ENCODE assay signal across 8 mouse cellular contexts in genomic region chrX:19903962-19904930, GRCm38 (mm10).
A peak's percentile ranks its signal among the peaks of the same experiment; 100 is the strongest.
DNase-seq lines count a peak whose midpoint lies in the region; ATAC-seq and TF ChIP-seq lines count a peak whose summit lies in the region.

No protein-coding gene starts in this region.

- no peak for TF ChIP-seq EP300 in liver, postnatal 0 days (IDR thresholded peaks at IDR 0.05; ENCODE audit: low read depth)

- no peak overlapping the region for H3ac ChIP-seq in myocyte (ENCODE audit: control insufficient read depth, insufficient read length)

- H3K4me3 ChIP-seq in embryonic facial prominence, embryonic 15.5 days (replicated peaks): no peak overlapping the region
- H3K4me3 ChIP-seq in myocyte: no peak overlapping the region
- H3K4me3 ChIP-seq in liver, postnatal 0 days (ENCODE audit: low read depth, low read length): no peak overlapping the region

- H3K36me3 ChIP-seq in embryonic facial prominence, embryonic 15.5 days: no peaks in the 10 kb centered on the region
- no peaks in the 10 kb centered on the region for H3K36me3 ChIP-seq in myocyte (ENCODE audit: control insufficient read depth, insufficient read depth)
- H3K36me3 ChIP-seq in liver, postnatal 0 days (replicated peaks; ENCODE audit: insufficient read depth, low read length): no peaks in the 10 kb centered on the region

- no peak overlapping the region for H3K27ac ChIP-seq in embryonic facial prominence, embryonic 15.5 days (replicated peaks)
- no peak overlapping the region for H3K27ac ChIP-seq in liver, postnatal 0 days (ENCODE audit: low read depth)

- H3K79me2 ChIP-seq in myocyte (ENCODE audit: control insufficient read depth, insufficient read depth): no peaks in the 10 kb centered on the region

- WGBS in embryonic facial prominence, embryonic 15.5 days: 49% methylated on average over 6 of the region's 6 CpGs
- 57% methylated on average over 6 of the region's 6 CpGs for WGBS in liver, postnatal 0 days (ENCODE audit: insufficient replicate concordance)

- no peaks in the 10 kb centered on the region for H3K4me1 ChIP-seq in embryonic facial prominence, embryonic 15.5 days
- H3K4me1 ChIP-seq in liver, postnatal 0 days (ENCODE audit: insufficient read depth): no peaks in the 10 kb centered on the region

- H3K9me3 ChIP-seq in embryonic facial prominence, embryonic 15.5 days (replicated peaks): no peaks in the 10 kb centered on the region
- H3K9me3 ChIP-seq in liver, postnatal 0 days (ENCODE audit: low read length): no peaks in the 10 kb centered on the region

- no peak for TF ChIP-seq POLR2A in myocyte (IDR thresholded peaks at IDR 0.05; ENCODE audit: insufficient read length, low read depth)

- DNase-seq in testis, postnatal 14 days (ENCODE audit: low spot score): peak; percentile 4
- DNase-seq in testis, postnatal 10 days (ENCODE audit: low spot score): no peak
- DNase-seq in heart, postnatal 4 days: peak; percentile 46
- DNase-seq in layer of hippocampus, postnatal 10 days (ENCODE audit: low spot score in 2 of 2): peak; percentile 12 to 34
- DNase-seq in liver, postnatal 0 days: no peak
- no peak for DNase-seq in cerebellum, adult 9-11 months

- no peak for TF ChIP-seq CTCF in liver, postnatal 0 days (IDR thresholded peaks at IDR 0.05; ENCODE audit: low read depth)

- no peaks in the 10 kb centered on the region for H3K27me3 ChIP-seq in embryonic facial prominence, embryonic 15.5 days
- no peaks in the 10 kb centered on the region for H3K27me3 ChIP-seq in myocyte (ENCODE audit: control insufficient read depth, insufficient read depth, insufficient read length)
- no peaks in the 10 kb centered on the region for H3K27me3 ChIP-seq in liver, postnatal 0 days (ENCODE audit: insufficient read depth, low read length)

- ATAC-seq in embryonic facial prominence, embryonic 15.5 days (ENCODE audit: insufficient number of reproducible peaks, low FRiP score, low TSS enrichment, low read depth): peak; percentile 79
- ATAC-seq in liver, postnatal 0 days: no peak

- H3K9ac ChIP-seq in embryonic facial prominence, embryonic 15.5 days: no peak overlapping the region
- H3K9ac ChIP-seq in liver, postnatal 0 days (replicated peaks): no peak overlapping the region

- H3K4me2 ChIP-seq in embryonic facial prominence, embryonic 15.5 days (replicated peaks): no peak overlapping the region
- H3K4me2 ChIP-seq in myocyte (ENCODE audit: low read depth): peak overlapping the region; percentile 18
- no peak overlapping the region for H3K4me2 ChIP-seq in liver, postnatal 0 days (ENCODE audit: low read depth, low read length)

TF ChIP-seq in myocyte, 11 proteins besides CTCF, POLR2A, EP300 and RAD21:
- TF ChIP-seq MAX (IDR thresholded peaks at IDR 0.05; ENCODE audit: low read depth) (no peak), POLR2AphosphoS2 (IDR thresholded peaks at IDR 0.05; ENCODE audit: insufficient read length, low read depth) (no peak), REST (IDR thresholded peaks at IDR 0.05; ENCODE audit: insufficient read depth, insufficient read length) (no peak), TCF12 (IDR thresholded peaks at IDR 0.05; ENCODE audit: insufficient read depth, poor library complexity, severe bottlenecking) (no peak), TCF3 (IDR thresholded peaks at IDR 0.05; ENCODE audit: insufficient read length, low read depth) (no peak), E2F4 (IDR thresholded peaks at IDR 0.05; ENCODE audit: insufficient read depth) (no peak), USF1 (IDR thresholded peaks at IDR 0.05; ENCODE audit: low read depth) (no peak), CEBPB (IDR thresholded peaks at IDR 0.05; ENCODE audit: insufficient read depth, poor library complexity, severe bottlenecking) (no peak)

Comparison
In these comparisons a context has a peak if more than half of its experiments do, and no peak if none do; other contexts are left out.
1. DNase-seq: peak in testis, postnatal 14 days (single experiment), heart, postnatal 4 days (single experiment) and layer of hippocampus, postnatal 10 days (2 of 2); none in testis, postnatal 10 days (single experiment), liver, postnatal 0 days (single experiment) and cerebellum, adult 9-11 months (single experiment).